In genomic region chrX:16817261-16817769, GRCm38 (mm10) we compare ENCODE assay signal across 8 mouse cellular contexts. TPM values are rescaled to one million over a fixed set of nuclear protein-coding genes. Genes with fewer than 3 reads are reported as not detected.
DNase-seq lines count a peak whose midpoint lies in the region; ATAC-seq lines count a peak whose summit lies in the region.

TSS of gene Maob (minus strand) at chrX:16817366.

- WGBS in hindbrain, embryonic 16.5 days = 17% methylated on average over 18 of the region's 18 CpGs
- WGBS in limb, embryonic 11.5 days = 12% methylated on average over 18 of the region's 18 CpGs
- 25% methylated on average over 18 of the region's 18 CpGs for WGBS in midbrain, embryonic 12.5 days

- no peaks in the 10 kb centered on the region for H3K27me3 ChIP-seq in hindbrain, embryonic 16.5 days (replicated peaks; ENCODE audit: control insufficient read depth, insufficient read depth, low read length)
- H3K27me3 ChIP-seq in limb, embryonic 11.5 days (ENCODE audit: control insufficient read depth, insufficient read depth, low read length) = no peaks in the 10 kb centered on the region
- no peaks in the 10 kb centered on the region for H3K27me3 ChIP-seq in midbrain, embryonic 12.5 days

- H3K4me2 ChIP-seq in hindbrain, embryonic 16.5 days (ENCODE audit: low read length) = peak within 1 kb of the TSS; percentile 59
- peak within 1 kb of the TSS; percentile 39 for H3K4me2 ChIP-seq in limb, embryonic 11.5 days (ENCODE audit: low read depth, severe bottlenecking)
- peak within 1 kb of the TSS; percentile 47 for H3K4me2 ChIP-seq in midbrain, embryonic 12.5 days (replicated peaks)

- no peaks in the 10 kb centered on the region for H3K4me1 ChIP-seq in hindbrain, embryonic 16.5 days (ENCODE audit: control insufficient read depth, insufficient read depth, low read depth, low read length)
- no peaks in the 10 kb centered on the region for H3K4me1 ChIP-seq in limb, embryonic 11.5 days (ENCODE audit: control insufficient read depth, insufficient read depth, low read length)
- no peaks in the 10 kb centered on the region for H3K4me1 ChIP-seq in midbrain, embryonic 12.5 days

- peak; percentile 1 for DNase-seq in R1 (ENCODE audit: low read depth, low spot score)
- DNase-seq in adrenal gland, postnatal 4 days (ENCODE audit: low spot score in 2 of 2) = no peak
- DNase-seq in gastrocnemius, postnatal 14 days = peak; percentile 22
- peak; percentile 23 for DNase-seq in limb, embryonic 11.5 days (ENCODE audit: low spot score)
- DNase-seq in spleen, adult 12 weeks (ENCODE audit: low spot score) = no peak
- no peak for DNase-seq in urinary bladder, postnatal 25 days (ENCODE audit: low spot score)

- peak within 1 kb of the TSS; percentile 45 for H3K9ac ChIP-seq in hindbrain, embryonic 16.5 days (ENCODE audit: low read depth, low read length)
- H3K9ac ChIP-seq in limb, embryonic 11.5 days (ENCODE audit: low read length) = no peak within 1 kb of the TSS; the same call in 1 of the 2 replicates
- no peak within 1 kb of the TSS for H3K9ac ChIP-seq in midbrain, embryonic 12.5 days (replicated peaks)

- intact Hi-C loops in gastrocnemius, postnatal 14 days (cut with DNase I; ENCODE audit: low total_unique reads) = no loop called here

- H3K9me3 ChIP-seq in hindbrain, embryonic 16.5 days (ENCODE audit: control insufficient read depth, low read length) = no peaks in the 10 kb centered on the region
- no peaks in the 10 kb centered on the region for H3K9me3 ChIP-seq in limb, embryonic 11.5 days (ENCODE audit: control insufficient read depth, low read length)
- H3K9me3 ChIP-seq in midbrain, embryonic 12.5 days = no peaks in the 10 kb centered on the region

- 0 out of 2 replicates have a peak, but pooled peaks have one; percentile 60 for ATAC-seq in hindbrain, embryonic 16.5 days
- peak; percentile 67; the same call in 1 of the 2 replicates for ATAC-seq in limb, embryonic 11.5 days (ENCODE audit: insufficient number of reproducible peaks, low FRiP score, low TSS enrichment, low read depth)
- peak; percentile 65 for ATAC-seq in midbrain, embryonic 12.5 days (ENCODE audit: low FRiP score, low read depth)

- H3K27ac ChIP-seq in hindbrain, embryonic 16.5 days (ENCODE audit: low read depth, low read length) = no peak within 1 kb of the TSS
- no peak within 1 kb of the TSS for H3K27ac ChIP-seq in limb, embryonic 11.5 days (replicated peaks; ENCODE audit: low read depth, low read length)
- no peak within 1 kb of the TSS for H3K27ac ChIP-seq in midbrain, embryonic 12.5 days (replicated peaks)

- no peaks in the 10 kb centered on the region for H3K36me3 ChIP-seq in hindbrain, embryonic 16.5 days (ENCODE audit: control insufficient read depth, insufficient read depth, low read length)
- H3K36me3 ChIP-seq in limb, embryonic 11.5 days (ENCODE audit: control insufficient read depth, insufficient read depth, low read length) = no peaks in the 10 kb centered on the region
- H3K36me3 ChIP-seq in midbrain, embryonic 12.5 days = no peaks in the 10 kb centered on the region

- H3K4me3 ChIP-seq in hindbrain, embryonic 16.5 days (ENCODE audit: low read length) = peak within 1 kb of the TSS; percentile 36
- H3K4me3 ChIP-seq in limb, embryonic 11.5 days (ENCODE audit: low read depth, low read length) = peak within 1 kb of the TSS; percentile 10; the same call in 1 of the 2 replicates
- peak within 1 kb of the TSS; percentile 27 for H3K4me3 ChIP-seq in midbrain, embryonic 12.5 days

RNA-seq across cellular contexts. Expression of gene Maob, which starts in this region (rescaled TPM):
- 10 to 100 TPM; 11.1 to 14.1 TPM for total RNA-seq in adrenal gland, postnatal 4 days (2021)
- 1 to 10 TPM; 1.7 to 2.1 TPM for total RNA-seq in gastrocnemius, postnatal 14 days (2021)
- polyA plus RNA-seq in hindbrain, embryonic 16.5 days (2015; fragmentation: Nextera tagmentation; extraction: Ambion mirVana) = 5.3 and 6.5 TPM in 2 replicates
- polyA plus RNA-seq in limb, embryonic 11.5 days (2014; fragmentation: Nextera tagmentation; extraction: Ambion mirVana) = 5.5 and 6.5 TPM in 2 replicates
- 2.6 and 2.8 TPM in 2 replicates for polyA plus RNA-seq in midbrain, embryonic 12.5 days (2016; fragmentation: Nextera tagmentation; extraction: Ambion mirVana)

Comparison
In these comparisons a context has a peak if more than half of its experiments do, and no peak if none do; other contexts are left out.
1. DNase-seq: peak in R1 (single experiment), gastrocnemius, postnatal 14 days (single experiment) and limb, embryonic 11.5 days (single experiment); none in adrenal gland, postnatal 4 days (0 of 2), spleen, adult 12 weeks (single experiment) and urinary bladder, postnatal 25 days (single experiment).
2. Peak in every context shown above with its lines, with median percentiles within 50 percentile points of each other: ATAC-seq, H3K4me2 ChIP-seq and H3K4me3 ChIP-seq.